Mouse (Mus musculus): ENCODE measurements at regions not wholly inside any gene's neighbourhood (a gene's known extent, or its start where the extent isn't known, plus 50 kb on each side); places are given as distances from the start of the nearest gene placed in this dataset.

- H3K4me1 ChIP-seq (replicated peaks) = no peaks in the 10 kb centered on the region
- H3K4me3 ChIP-seq = no peak overlapping the region
- H3K9ac ChIP-seq = no peak overlapping the region
- ATAC-seq (replicated peaks; ENCODE audit: insufficient number of reproducible peaks, insufficient read depth, low FRiP score, low read depth) = no peak
- no peaks in the 10 kb centered on the region for H3K36me3 ChIP-seq
- no peak overlapping the region for H3K4me2 ChIP-seq
- H3K9me3 ChIP-seq (replicated peaks) = no peaks in the 10 kb centered on the region
- WGBS = 44% methylated on average over 3 of the region's 3 CpGs
- H3K27ac ChIP-seq = no peak overlapping the region
- H3K27me3 ChIP-seq = no peaks in the 10 kb centered on the region
Observed at GRCm38 (mm10) chr6:4407748-4408147, 96.9 kb upstream of the Col1a2 start.

GRCm38 (mm10) chr6:4413201-4413600 is 91.4 kb upstream of the Col1a2 start:
- WGBS = 73% methylated on average over 3 of the region's 3 CpGs
- Histone ChIP-seq H3K27me3 (no peaks in the 10 kb centered on the region), H3K9ac (no peak overlapping the region), H3K9me3 (replicated peaks) (no peaks in the 10 kb centered on the region), H3K4me1 (replicated peaks) (no peaks in the 10 kb centered on the region), H3K27ac (no peak overlapping the region), H3K4me2 (no peak overlapping the region), H3K36me3 (no peaks in the 10 kb centered on the region), H3K4me3 (no peak overlapping the region)
- no peak for ATAC-seq (replicated peaks; ENCODE audit: insufficient number of reproducible peaks, insufficient read depth, low FRiP score, low read depth)

GRCm38 (mm10) chr6:4414166-4414565 is 90.4 kb upstream of the Col1a2 start:
- Histone ChIP-seq H3K9ac (no peak overlapping the region), H3K27ac (no peak overlapping the region), H3K9me3 (replicated peaks) (no peaks in the 10 kb centered on the region), H3K4me2 (no peak overlapping the region), H3K36me3 (no peaks in the 10 kb centered on the region), H3K27me3 (no peaks in the 10 kb centered on the region), H3K4me3 (no peak overlapping the region), H3K4me1 (replicated peaks) (peaks cover 2% of the 10 kb centered on the region; the same call in 1 of the 2 replicates)
- 38% methylated on average over 6 of the region's 6 CpGs for WGBS
- no peak for ATAC-seq (replicated peaks; ENCODE audit: insufficient number of reproducible peaks, insufficient read depth, low FRiP score, low read depth)

- H3K4me1 ChIP-seq (replicated peaks) = peaks cover 2% of the 10 kb centered on the region; the same call in 1 of the 2 replicates
- H3K27me3 ChIP-seq = no peaks in the 10 kb centered on the region
- H3K27ac ChIP-seq = no peak overlapping the region
- no peak overlapping the region for H3K4me2 ChIP-seq
- H3K9ac ChIP-seq = no peak overlapping the region
- H3K9me3 ChIP-seq (replicated peaks) = no peaks in the 10 kb centered on the region
- H3K36me3 ChIP-seq = no peaks in the 10 kb centered on the region
- H3K4me3 ChIP-seq = no peak overlapping the region
- 75% methylated on average over 7 of the region's 7 CpGs for WGBS
- no peak for ATAC-seq (replicated peaks; ENCODE audit: insufficient number of reproducible peaks, insufficient read depth, low FRiP score, low read depth)
Observed at GRCm38 (mm10) chr6:4415206-4415605, 89.4 kb upstream of the Col1a2 start.

- peak overlapping the region; percentile 46 for H3K4me2 ChIP-seq
- H3K9ac ChIP-seq = no peak overlapping the region
- no peaks in the 10 kb centered on the region for H3K9me3 ChIP-seq (replicated peaks)
- H3K4me1 ChIP-seq (replicated peaks) = peaks cover 2% of the 10 kb centered on the region; the same call in 1 of the 2 replicates
- no peaks in the 10 kb centered on the region for H3K27me3 ChIP-seq
- H3K27ac ChIP-seq = peak overlapping the region; percentile 45; the same call in 1 of the 2 replicates
- WGBS = 27% methylated on average over 6 of the region's 6 CpGs
- no peak overlapping the region for H3K4me3 ChIP-seq
- no peak; the same call in 1 of the 2 replicates for ATAC-seq (replicated peaks; ENCODE audit: insufficient number of reproducible peaks, insufficient read depth, low FRiP score, low read depth)
- no peaks in the 10 kb centered on the region for H3K36me3 ChIP-seq
Observed at GRCm38 (mm10) chr6:4417247-4417709, 87.3 kb upstream of the Col1a2 start.

GRCm38 (mm10) chr6:4418376-4418775 is 86.2 kb upstream of the Col1a2 start:
- Histone ChIP-seq H3K4me1 (replicated peaks) (peaks cover 2% of the 10 kb centered on the region; the same call in 1 of the 2 replicates), H3K4me3 (no peak overlapping the region), H3K9ac (no peak overlapping the region), H3K4me2 (no peak overlapping the region), H3K27me3 (no peaks in the 10 kb centered on the region), H3K36me3 (no peaks in the 10 kb centered on the region), H3K27ac (peak overlapping the region; percentile 59; the same call in 1 of the 2 replicates), H3K9me3 (replicated peaks) (no peaks in the 10 kb centered on the region)
- 55% methylated on average over 10 of the region's 10 CpGs for WGBS
- ATAC-seq (replicated peaks; ENCODE audit: insufficient number of reproducible peaks, insufficient read depth, low FRiP score, low read depth) = no peak

- peaks cover 2% of the 10 kb centered on the region; the same call in 1 of the 2 replicates for H3K4me1 ChIP-seq (replicated peaks)
- H3K27ac ChIP-seq = peak overlapping the region; percentile 59
- no peaks in the 10 kb centered on the region for H3K9me3 ChIP-seq (replicated peaks)
- 39% methylated on average over 5 of the region's 5 CpGs for WGBS
- ATAC-seq (replicated peaks; ENCODE audit: insufficient number of reproducible peaks, insufficient read depth, low FRiP score, low read depth) = no peak; the same call in 1 of the 2 replicates
- no peak overlapping the region for H3K4me3 ChIP-seq
- H3K36me3 ChIP-seq = no peaks in the 10 kb centered on the region
- no peak overlapping the region for H3K9ac ChIP-seq
- H3K4me2 ChIP-seq = no peak overlapping the region
- H3K27me3 ChIP-seq = no peaks in the 10 kb centered on the region
Observed at GRCm38 (mm10) chr6:4418941-4419351, 85.7 kb upstream of the Col1a2 start.

GRCm38 (mm10) chr6:4421466-4421865 is 83.1 kb upstream of the Col1a2 start:
- Histone ChIP-seq H3K4me1 (replicated peaks) (peaks cover 2% of the 10 kb centered on the region; the same call in 1 of the 2 replicates), H3K36me3 (no peaks in the 10 kb centered on the region), H3K27me3 (no peaks in the 10 kb centered on the region), H3K9me3 (replicated peaks) (no peaks in the 10 kb centered on the region), H3K4me2 (no peak overlapping the region), H3K9ac (no peak overlapping the region), H3K27ac (no peak overlapping the region), H3K4me3 (no peak overlapping the region)
- no peak for ATAC-seq (replicated peaks; ENCODE audit: insufficient number of reproducible peaks, insufficient read depth, low FRiP score, low read depth)
- 76% methylated on average over 7 of the region's 7 CpGs for WGBS

GRCm38 (mm10) chr6:4427122-4427521 is 77.5 kb upstream of the Col1a2 start:
- Histone ChIP-seq H3K9me3 (replicated peaks) (no peaks in the 10 kb centered on the region), H3K27ac (no peak overlapping the region), H3K4me2 (no peak overlapping the region), H3K4me3 (no peak overlapping the region), H3K9ac (no peak overlapping the region), H3K36me3 (no peaks in the 10 kb centered on the region), H3K27me3 (no peaks in the 10 kb centered on the region), H3K4me1 (replicated peaks) (peaks cover 4% of the 10 kb centered on the region; the same call in 1 of the 2 replicates)
- 83% methylated on average over 4 of the region's 4 CpGs for WGBS
- ATAC-seq (replicated peaks; ENCODE audit: insufficient number of reproducible peaks, insufficient read depth, low FRiP score, low read depth) = no peak

- Histone ChIP-seq H3K9me3 (replicated peaks) (no peaks in the 10 kb centered on the region), H3K36me3 (no peaks in the 10 kb centered on the region), H3K4me3 (no peak overlapping the region), H3K4me1 (replicated peaks) (peaks cover 4% of the 10 kb centered on the region; the same call in 1 of the 2 replicates), H3K4me2 (no peak overlapping the region), H3K27me3 (no peaks in the 10 kb centered on the region), H3K9ac (no peak overlapping the region), H3K27ac (peak overlapping the region; percentile 60)
- no peak for ATAC-seq (replicated peaks; ENCODE audit: insufficient number of reproducible peaks, insufficient read depth, low FRiP score, low read depth)
- 37% methylated on average over 1 of the region's 1 CpGs for WGBS
Observed at GRCm38 (mm10) chr6:4430704-4431310, 73.8 kb upstream of the Col1a2 start.

GRCm38 (mm10) chr6:4432192-4432591 is 72.4 kb upstream of the Col1a2 start:
- ATAC-seq (replicated peaks; ENCODE audit: insufficient number of reproducible peaks, insufficient read depth, low FRiP score, low read depth) = no peak

GRCm38 (mm10) chr6:4436439-4436838 is 68.2 kb upstream of the Col1a2 start:
- no peak for ATAC-seq (replicated peaks; ENCODE audit: insufficient number of reproducible peaks, insufficient read depth, low FRiP score, low read depth)
- Histone ChIP-seq H3K27me3 (no peaks in the 10 kb centered on the region), H3K9ac (no peak overlapping the region), H3K9me3 (replicated peaks) (no peaks in the 10 kb centered on the region), H3K36me3 (no peaks in the 10 kb centered on the region), H3K4me2 (no peak overlapping the region), H3K4me3 (no peak overlapping the region), H3K27ac (0 out of 2 replicates have a peak overlapping the region, but pooled peaks have one; percentile 2), H3K4me1 (replicated peaks) (no peaks in the 10 kb centered on the region)
- 52% methylated on average over 4 of the region's 4 CpGs for WGBS

More at GRCm38 (mm10) chr6:4432192-4432591, 72.4 kb upstream of the Col1a2 start:
- Histone ChIP-seq H3K9me3 (replicated peaks) (no peaks in the 10 kb centered on the region), H3K27ac (no peak overlapping the region), H3K4me3 (no peak overlapping the region), H3K36me3 (no peaks in the 10 kb centered on the region), H3K9ac (no peak overlapping the region), H3K4me1 (replicated peaks) (peaks cover 4% of the 10 kb centered on the region; the same call in 1 of the 2 replicates), H3K4me2 (no peak overlapping the region), H3K27me3 (no peaks in the 10 kb centered on the region)
- WGBS = 80% methylated on average over 8 of the region's 8 CpGs

All from heart, embryonic 15.5 days (tissue).